Mouse (Mus musculus): ENCODE measurements around the gene Aqp11. TPM values are rescaled to one million over a fixed set of nuclear protein-coding genes. Genes with fewer than 3 reads are reported as not detected.

Aqp11 gene
- polyA plus RNA-seq, 1 experiment from 2014 or later: 51.0 TPM

GRCm38 (mm10) chr7:97775923-97776322, 37.8 kb upstream of the Aqp11 start:
- Histone ChIP-seq H3K27ac (ENCODE audit: low read depth) (no peak overlapping the region), H3K36me3 (replicated peaks; ENCODE audit: insufficient read depth, low read length) (no peaks in the 10 kb centered on the region), H3K9ac (replicated peaks) (no peak overlapping the region), H3K4me3 (ENCODE audit: low read depth, low read length) (no peak overlapping the region), H3K4me1 (ENCODE audit: insufficient read depth) (no peaks in the 10 kb centered on the region), H3K9me3 (ENCODE audit: low read length) (peaks cover 4% of the 10 kb centered on the region; the same call in 1 of the 2 replicates), H3K4me2 (ENCODE audit: low read depth, low read length) (no peak overlapping the region), H3K27me3 (ENCODE audit: insufficient read depth, low read length) (no peaks in the 10 kb centered on the region)
- TF ChIP-seq CTCF (IDR thresholded peaks at IDR 0.05; ENCODE audit: low read depth) (no peak), EP300 (IDR thresholded peaks at IDR 0.05; ENCODE audit: low read depth) (no peak)
- WGBS (ENCODE audit: insufficient replicate concordance): 47% methylated on average over 2 of the region's 2 CpGs
- no peak for DNase-seq
- no peak for ATAC-seq

- DNase-seq (no peak), ATAC-seq (no peak)
- no peak overlapping the region for H3K27ac ChIP-seq (ENCODE audit: low read depth)
- no peak overlapping the region for H3K4me2 ChIP-seq (ENCODE audit: low read depth, low read length)
- 72% methylated on average over 3 of the region's 3 CpGs for WGBS (ENCODE audit: insufficient replicate concordance)
- H3K9me3 ChIP-seq (ENCODE audit: low read length): peaks cover 4% of the 10 kb centered on the region; the same call in 1 of the 2 replicates
- H3K36me3 ChIP-seq (replicated peaks; ENCODE audit: insufficient read depth, low read length): no peaks in the 10 kb centered on the region
- TF ChIP-seq CTCF (IDR thresholded peaks at IDR 0.05; ENCODE audit: low read depth) (no peak), EP300 (IDR thresholded peaks at IDR 0.05; ENCODE audit: low read depth) (no peak)
- no peaks in the 10 kb centered on the region for H3K27me3 ChIP-seq (ENCODE audit: insufficient read depth, low read length)
- H3K4me3 ChIP-seq (ENCODE audit: low read depth, low read length): no peak overlapping the region
- H3K4me1 ChIP-seq (ENCODE audit: insufficient read depth): no peaks in the 10 kb centered on the region
- no peak overlapping the region for H3K9ac ChIP-seq (replicated peaks)
Observed at GRCm38 (mm10) chr7:97775380-97775779, 37.3 kb upstream of the Aqp11 start.

GRCm38 (mm10) chr7:97770841-97771620, 32.9 kb upstream of the Aqp11 start:
- 65% methylated on average over 6 of the region's 6 CpGs for WGBS (ENCODE audit: insufficient replicate concordance)
- TF ChIP-seq CTCF (IDR thresholded peaks at IDR 0.05; ENCODE audit: low read depth) (no peak), EP300 (IDR thresholded peaks at IDR 0.05; ENCODE audit: low read depth) (no peak)
- Histone ChIP-seq H3K9ac (replicated peaks) (no peak overlapping the region), H3K4me1 (ENCODE audit: insufficient read depth) (no peaks in the 10 kb centered on the region), H3K4me2 (ENCODE audit: low read depth, low read length) (no peak overlapping the region), H3K36me3 (replicated peaks; ENCODE audit: insufficient read depth, low read length) (no peaks in the 10 kb centered on the region), H3K9me3 (ENCODE audit: low read length) (no peaks in the 10 kb centered on the region), H3K27ac (ENCODE audit: low read depth) (no peak overlapping the region), H3K27me3 (ENCODE audit: insufficient read depth, low read length) (no peaks in the 10 kb centered on the region), H3K4me3 (ENCODE audit: low read depth, low read length) (no peak overlapping the region)
- DNase-seq (no peak), ATAC-seq (no peak)

- TF ChIP-seq EP300 (IDR thresholded peaks at IDR 0.05; ENCODE audit: low read depth): no peak
- no peak for TF ChIP-seq CTCF (IDR thresholded peaks at IDR 0.05; ENCODE audit: low read depth)
- Histone ChIP-seq H3K36me3 (replicated peaks; ENCODE audit: insufficient read depth, low read length) (no peaks in the 10 kb centered on the region), H3K9ac (replicated peaks) (no peak overlapping the region), H3K9me3 (ENCODE audit: low read length) (no peaks in the 10 kb centered on the region), H3K4me3 (ENCODE audit: low read depth, low read length) (no peak overlapping the region), H3K4me2 (ENCODE audit: low read depth, low read length) (no peak overlapping the region), H3K27me3 (ENCODE audit: insufficient read depth, low read length) (no peaks in the 10 kb centered on the region), H3K27ac (ENCODE audit: low read depth) (no peak overlapping the region), H3K4me1 (ENCODE audit: insufficient read depth) (no peaks in the 10 kb centered on the region)
- ATAC-seq (no peak), DNase-seq (no peak)
- 52% methylated on average over 4 of the region's 4 CpGs for WGBS (ENCODE audit: insufficient replicate concordance)
Observed at GRCm38 (mm10) chr7:97769020-97769419, 30.9 kb upstream of the Aqp11 start.

GRCm38 (mm10) chr7:97767841-97768240, 29.8 kb upstream of the Aqp11 start:
- Histone ChIP-seq H3K4me2 (ENCODE audit: low read depth, low read length) (no peak overlapping the region), H3K9me3 (ENCODE audit: low read length) (no peaks in the 10 kb centered on the region), H3K36me3 (replicated peaks; ENCODE audit: insufficient read depth, low read length) (no peaks in the 10 kb centered on the region), H3K27ac (ENCODE audit: low read depth) (no peak overlapping the region), H3K4me1 (ENCODE audit: insufficient read depth) (no peaks in the 10 kb centered on the region), H3K27me3 (ENCODE audit: insufficient read depth, low read length) (no peaks in the 10 kb centered on the region), H3K9ac (replicated peaks) (no peak overlapping the region), H3K4me3 (ENCODE audit: low read depth, low read length) (no peak overlapping the region)
- no peak for DNase-seq
- ATAC-seq: no peak
- TF ChIP-seq CTCF (IDR thresholded peaks at IDR 0.05; ENCODE audit: low read depth) (no peak), EP300 (IDR thresholded peaks at IDR 0.05; ENCODE audit: low read depth) (no peak)
- WGBS (ENCODE audit: insufficient replicate concordance): 73% methylated on average over 8 of the region's 8 CpGs

- ATAC-seq (no peak), DNase-seq (no peak)
- Histone ChIP-seq H3K9me3 (ENCODE audit: low read length) (no peaks in the 10 kb centered on the region), H3K27ac (ENCODE audit: low read depth) (no peak overlapping the region), H3K4me1 (ENCODE audit: insufficient read depth) (no peaks in the 10 kb centered on the region), H3K4me3 (ENCODE audit: low read depth, low read length) (no peak overlapping the region), H3K36me3 (replicated peaks; ENCODE audit: insufficient read depth, low read length) (no peaks in the 10 kb centered on the region), H3K27me3 (ENCODE audit: insufficient read depth, low read length) (no peaks in the 10 kb centered on the region), H3K9ac (replicated peaks) (no peak overlapping the region), H3K4me2 (ENCODE audit: low read depth, low read length) (no peak overlapping the region)
- TF ChIP-seq EP300 (IDR thresholded peaks at IDR 0.05; ENCODE audit: low read depth) (no peak), CTCF (IDR thresholded peaks at IDR 0.05; ENCODE audit: low read depth) (no peak)
- WGBS (ENCODE audit: insufficient replicate concordance): 51% methylated on average over 9 of the region's 9 CpGs
Observed at GRCm38 (mm10) chr7:97766406-97767166, 28.5 kb upstream of the Aqp11 start.

Measured in liver, postnatal 0 days (tissue).